Mouse (Mus musculus) neural tube, embryonic 15.5 days (tissue): ENCODE measurements around the gene Swt1. TPM values are rescaled to one million over a fixed set of nuclear protein-coding genes. Genes with fewer than 3 reads are reported as not detected.

Experiments used
- ATAC-seq: fragments of 200-750 bp; cut with Nextera tagmentation; 2 replicates; pipeline ENCODE4 v1.8.0; 2017; ENCODE audit warnings: mild to moderate bottlenecking, moderate TSS enrichment, moderate library complexity; ENCODE audit not compliant: low FRiP score
- H3K27ac ChIP-seq: fragments of 300-500 bp; sonication (generic); replicated peaks from 2 replicates; pipeline ENCODE4 v1.5.1; 2015; ENCODE audit warnings: mild to moderate bottlenecking, inconsistent platforms
- H3K27me3 ChIP-seq: fragments of 300-500 bp; sonication (generic); replicated peaks from 2 replicates; pipeline ENCODE4 v1.6.1; 2015; ENCODE audit warnings: inconsistent platforms
- H3K36me3 ChIP-seq: fragments of 300-500 bp; sonication (generic); 2 replicates; pipeline ENCODE4 v1.6.1; 2015; ENCODE audit warnings: inconsistent platforms
- H3K4me1 ChIP-seq: fragments of 300-500 bp; sonication (generic); 2 replicates; pipeline ENCODE4 v1.6.1; 2015; ENCODE audit warnings: inconsistent platforms
- H3K4me2 ChIP-seq: fragments of 300-500 bp; sonication (generic); 2 replicates; pipeline ENCODE4 v1.6.1; 2015; ENCODE audit warnings: inconsistent platforms, mild to moderate bottlenecking, moderate library complexity
- H3K4me3 ChIP-seq: fragments of 300-500 bp; sonication (generic); replicated peaks from 2 replicates; pipeline ENCODE4 v1.5.1; 2015; ENCODE audit warnings: mild to moderate bottlenecking, inconsistent platforms
- H3K9ac ChIP-seq: fragments of 300-500 bp; sonication (generic); replicated peaks from 2 replicates; pipeline ENCODE4 v1.6.1; 2015; ENCODE audit warnings: mild to moderate bottlenecking, inconsistent platforms
- H3K9me3 ChIP-seq: fragments of 300-500 bp; sonication (generic); replicated peaks from 2 replicates; pipeline ENCODE4 v1.6.1; 2016; ENCODE audit warnings: inconsistent platforms
- WGBS: fragments of 180-500 bp; shearing (Covaris S2); methylation state at CpG from one replicate; pipeline ENCODE4 v1.1.7; 2015; ENCODE audit warnings: mixed read lengths; 5-methylcytosine and 5-hydroxymethylcytosine counted together
- microRNA-seq: library from miRNA; unstranded; fragments of <30 nt; microRNA quantifications from one replicate; pipeline ENCODE4, GENCODE M21; 2017
- polyA plus RNA-seq: library from polyadenylated mRNA; unstranded; fragments of >200 nt; fragmentation: Nextera tagmentation; extraction: Ambion mirVana; gene quantifications from 2 replicates; pipeline ENCODE4 v1.2.1, GENCODE M21; 2015

The Swt1 gene
- polyA plus RNA-seq, 1 experiment from 2014 or later = 15.1 TPM

DNA sequence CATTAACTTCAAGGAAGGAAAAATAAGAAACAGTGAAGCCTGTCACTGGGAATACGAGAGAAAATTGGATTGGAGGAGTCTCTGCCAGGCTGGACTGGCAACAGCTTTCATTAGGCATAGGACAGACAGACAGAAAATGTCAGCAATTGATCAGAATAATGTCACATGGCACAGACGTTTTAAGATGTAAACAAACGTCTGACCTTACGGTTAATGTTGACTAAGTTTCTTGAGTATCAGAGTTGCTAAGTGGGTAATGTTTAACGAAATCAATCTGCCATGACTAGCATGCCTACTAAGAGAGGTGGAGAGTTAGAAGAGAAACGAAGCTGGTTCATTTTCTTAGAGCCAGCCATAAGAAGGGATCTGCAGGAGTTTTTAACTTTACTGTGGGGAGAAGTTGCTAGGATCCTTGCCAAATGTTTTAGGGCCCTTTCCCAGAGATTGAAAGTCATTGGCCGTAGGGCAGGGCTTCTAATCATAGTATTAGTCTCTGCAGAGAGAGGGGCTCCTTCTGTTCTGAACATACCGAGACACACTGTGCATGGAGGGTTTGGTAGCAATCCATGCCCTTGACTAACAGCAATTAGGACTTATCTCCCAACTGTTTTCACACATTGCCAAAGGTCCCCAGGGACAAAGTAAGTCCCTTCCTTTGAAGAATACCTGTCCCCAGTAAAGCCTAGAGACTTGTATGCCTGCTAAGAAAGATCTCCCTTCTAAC lies 86.8 kb downstream of the Swt1 start:
- no peaks in the 10 kb centered on the region for H3K27me3 ChIP-seq
- no peak overlapping the region for H3K4me3 ChIP-seq
- H3K36me3 ChIP-seq = no peaks in the 10 kb centered on the region
- no peak overlapping the region for H3K9ac ChIP-seq
- H3K27ac ChIP-seq = no peak overlapping the region
- no peak for ATAC-seq
- 74% methylated on average over 8 of the region's 8 CpGs for WGBS
- peaks cover 25% of the 10 kb centered on the region for H3K4me1 ChIP-seq
- H3K4me2 ChIP-seq = no peak overlapping the region
- H3K9me3 ChIP-seq = no peaks in the 10 kb centered on the region

DNA sequence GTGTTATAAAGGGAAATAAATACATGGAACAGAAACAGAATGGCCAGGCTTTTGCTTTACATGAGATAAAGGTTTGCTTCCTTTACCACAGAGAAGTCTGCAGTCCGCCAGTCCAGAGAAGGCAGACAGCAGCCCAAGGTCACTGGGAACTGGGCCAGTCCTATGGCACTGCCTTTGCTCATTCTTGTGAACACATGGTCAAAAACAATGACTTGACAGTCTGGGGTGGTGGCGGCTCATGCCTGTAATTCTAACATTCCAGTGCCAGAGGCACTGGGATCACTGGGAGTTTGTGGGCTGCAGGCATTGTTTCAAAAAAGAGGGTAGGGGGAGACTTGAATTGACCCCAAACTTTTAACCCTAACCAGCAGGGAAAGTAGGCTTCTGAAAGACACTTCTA lies 89.3 kb downstream of the Swt1 start:
- Histone ChIP-seq H3K4me3 (no peak overlapping the region), H3K36me3 (no peaks in the 10 kb centered on the region), H3K27ac (no peak overlapping the region), H3K4me2 (no peak overlapping the region), H3K9me3 (no peaks in the 10 kb centered on the region), H3K4me1 (peaks cover 16% of the 10 kb centered on the region), H3K27me3 (no peaks in the 10 kb centered on the region), H3K9ac (no peak overlapping the region)
- 35% methylated on average over 2 of the region's 2 CpGs for WGBS
- no peak for ATAC-seq

DNA sequence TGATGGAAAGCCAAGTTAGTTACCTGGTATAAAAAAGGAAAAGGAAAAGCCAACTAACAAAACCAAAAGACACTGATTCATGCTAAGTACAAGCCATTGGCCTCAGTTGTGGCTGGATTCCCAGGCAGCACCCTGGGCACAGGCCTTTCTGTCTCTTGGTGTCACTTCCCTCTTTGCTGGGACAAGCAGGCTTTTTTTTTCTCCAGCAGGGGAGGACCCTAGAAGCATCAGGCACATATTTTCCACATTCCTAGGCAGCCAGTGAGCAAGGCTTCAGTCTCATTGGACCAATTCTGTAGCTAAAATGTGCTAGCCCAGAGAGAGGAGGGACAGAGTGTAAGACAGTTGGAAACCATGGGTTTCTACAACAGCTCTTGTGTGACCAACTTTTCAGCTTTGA lies 90.0 kb downstream of the Swt1 start:
- Histone ChIP-seq H3K4me3 (no peak overlapping the region), H3K9ac (no peak overlapping the region), H3K27ac (no peak overlapping the region), H3K36me3 (no peaks in the 10 kb centered on the region), H3K4me2 (no peak overlapping the region), H3K4me1 (peaks cover 9% of the 10 kb centered on the region), H3K9me3 (no peaks in the 10 kb centered on the region), H3K27me3 (no peaks in the 10 kb centered on the region)
- no peak for ATAC-seq

DNA sequence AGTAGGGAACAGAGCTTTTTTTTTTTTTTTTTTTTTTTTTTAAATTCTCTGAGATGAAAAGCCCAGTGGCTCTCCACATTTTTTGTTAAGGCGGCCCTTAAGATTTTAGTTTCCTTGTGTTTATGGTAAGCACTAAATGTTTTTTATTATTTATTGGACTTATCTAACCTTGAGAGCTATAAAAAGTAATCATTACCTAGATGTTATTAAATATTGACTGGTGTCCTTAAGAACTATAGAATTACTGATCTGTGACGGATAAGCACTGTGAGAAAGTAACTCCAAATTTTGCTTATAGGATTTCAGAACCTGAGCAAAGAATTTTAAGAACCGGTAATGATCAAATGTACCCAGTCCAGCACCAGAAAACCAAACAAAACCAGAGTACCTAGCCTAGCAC lies 95.4 kb downstream of the Swt1 start:
- WGBS = 91% methylated on average over 3 of the region's 3 CpGs
- Histone ChIP-seq H3K4me3 (no peak overlapping the region), H3K27ac (no peak overlapping the region), H3K36me3 (no peaks in the 10 kb centered on the region), H3K9ac (no peak overlapping the region), H3K9me3 (no peaks in the 10 kb centered on the region), H3K4me1 (no peaks in the 10 kb centered on the region), H3K27me3 (no peaks in the 10 kb centered on the region), H3K4me2 (no peak overlapping the region)
- no peak for ATAC-seq

DNA sequence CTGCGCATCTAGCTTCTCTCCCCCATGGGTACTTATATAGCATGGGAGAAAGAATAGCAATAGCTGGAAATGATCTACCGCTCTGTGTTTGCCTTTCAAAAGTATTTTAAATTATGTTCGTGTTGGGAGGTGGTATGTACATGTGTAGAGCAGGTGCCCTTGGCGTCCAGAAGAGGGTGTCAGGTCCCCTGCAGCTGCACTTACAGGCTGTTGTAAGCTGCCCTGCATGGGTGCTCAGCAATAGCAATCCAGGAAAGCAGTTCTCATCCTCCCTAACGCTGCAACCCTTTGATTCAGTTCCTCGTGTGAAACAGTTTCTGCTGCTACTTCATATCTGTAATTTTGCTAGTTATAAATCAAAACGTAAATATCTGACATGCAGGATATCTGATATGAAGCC lies 98.7 kb downstream of the Swt1 start:
- Histone ChIP-seq H3K4me1 (no peaks in the 10 kb centered on the region), H3K36me3 (no peaks in the 10 kb centered on the region), H3K9ac (no peak overlapping the region), H3K27me3 (no peaks in the 10 kb centered on the region), H3K27ac (no peak overlapping the region), H3K4me2 (no peak overlapping the region), H3K4me3 (no peak overlapping the region), H3K9me3 (no peaks in the 10 kb centered on the region)
- WGBS = 87% methylated on average over 7 of the region's 7 CpGs
- no peak for ATAC-seq

DNA sequence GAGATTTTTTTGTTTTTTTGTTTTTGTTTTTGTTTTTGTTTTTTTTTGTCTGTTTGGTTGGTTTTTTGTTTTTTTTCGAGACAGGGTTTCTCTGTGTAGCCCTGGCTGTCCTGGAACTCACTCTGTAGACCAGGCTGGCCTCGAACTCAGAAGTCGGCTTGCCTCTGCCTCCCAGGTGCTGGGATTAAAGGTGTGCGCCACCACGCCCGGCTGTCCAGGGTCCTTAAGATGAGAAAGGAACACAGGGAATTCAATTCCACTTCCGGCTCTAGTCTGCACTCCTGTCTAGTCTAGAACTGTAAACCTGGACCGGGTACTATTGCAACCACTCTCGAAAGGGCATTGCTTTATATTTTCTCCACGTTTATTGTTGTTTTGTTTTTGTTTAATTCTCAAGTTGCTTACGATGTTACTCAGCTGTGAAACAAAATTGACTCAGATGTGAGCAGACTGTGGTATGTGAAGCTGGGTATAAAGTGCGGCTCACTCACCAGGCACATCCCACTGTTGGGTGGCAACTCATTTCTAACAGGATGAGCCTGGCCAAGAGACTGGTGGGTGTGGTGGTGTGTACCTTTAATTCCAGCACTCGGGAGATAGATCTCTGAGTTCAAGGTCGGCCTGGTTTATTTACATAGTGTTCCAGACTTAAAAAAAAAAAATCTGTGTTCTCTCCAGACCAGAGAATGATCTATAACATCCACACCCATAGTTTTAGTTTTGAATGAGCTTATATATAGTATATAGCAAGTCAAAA lies 99.7 kb downstream of the Swt1 start:
- Histone ChIP-seq H3K9ac (no peak overlapping the region), H3K4me3 (no peak overlapping the region), H3K4me2 (no peak overlapping the region), H3K27me3 (no peaks in the 10 kb centered on the region), H3K36me3 (no peaks in the 10 kb centered on the region), H3K27ac (no peak overlapping the region), H3K9me3 (no peaks in the 10 kb centered on the region), H3K4me1 (no peaks in the 10 kb centered on the region)
- 90% methylated on average over 14 of the region's 14 CpGs for WGBS
- no peak for ATAC-seq

DNA sequence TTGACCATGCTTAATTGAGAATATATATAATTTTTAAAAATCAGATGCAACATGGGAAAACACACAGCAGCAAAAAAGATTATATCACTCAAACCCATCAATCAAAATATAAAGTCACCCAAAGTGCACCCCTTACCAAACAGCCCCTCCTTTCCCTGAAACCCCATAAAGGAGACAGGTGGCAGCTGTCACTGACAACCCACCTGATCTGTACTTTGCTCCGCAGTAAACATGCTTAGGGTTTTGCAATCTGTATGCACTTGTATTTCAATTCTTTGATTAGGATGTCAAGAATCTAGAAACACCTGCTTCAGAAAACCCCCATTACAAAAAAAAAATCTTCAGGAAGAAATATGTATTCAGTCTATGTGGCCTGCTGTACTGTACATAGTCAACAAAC lies 102.9 kb downstream of the Swt1 start:
- no peaks in the 10 kb centered on the region for H3K27me3 ChIP-seq
- 83% methylated on average over 1 of the region's 1 CpGs for WGBS
- ATAC-seq = no peak

DNA sequence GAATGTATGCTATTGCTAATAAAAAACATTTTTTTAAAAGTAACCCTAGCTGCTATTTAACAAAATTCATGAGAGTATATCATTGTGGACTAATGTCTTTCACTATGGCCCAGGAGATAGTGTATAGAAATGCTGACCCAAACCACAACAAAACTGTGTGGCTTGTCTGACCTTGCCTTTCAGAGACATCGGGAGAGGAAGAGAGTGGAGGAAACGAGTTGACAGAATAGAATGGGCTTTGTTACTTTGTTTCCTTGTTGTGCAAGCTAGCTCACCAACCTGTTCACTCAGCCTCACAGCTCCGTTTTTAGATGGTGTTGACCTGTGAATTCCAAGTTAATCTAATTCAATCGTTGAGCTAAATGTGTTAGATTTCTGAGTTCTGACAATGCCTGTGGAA lies 107.8 kb downstream of the Swt1 start:
- WGBS = 72% methylated on average over 4 of the region's 4 CpGs
- H3K27me3 ChIP-seq = no peaks in the 10 kb centered on the region
- H3K36me3 ChIP-seq = no peaks in the 10 kb centered on the region
- H3K9ac ChIP-seq = no peak overlapping the region
- no peak overlapping the region for H3K4me2 ChIP-seq
- ATAC-seq = no peak
- H3K4me1 ChIP-seq = no peaks in the 10 kb centered on the region
- no peaks in the 10 kb centered on the region for H3K9me3 ChIP-seq
- H3K27ac ChIP-seq = no peak overlapping the region
- H3K4me3 ChIP-seq = no peak overlapping the region

More for the DNA sequence above, 102.9 kb downstream of the Swt1 start:
- Histone ChIP-seq H3K4me1 (no peaks in the 10 kb centered on the region), H3K27ac (no peak overlapping the region), H3K9me3 (no peaks in the 10 kb centered on the region), H3K9ac (no peak overlapping the region), H3K4me2 (no peak overlapping the region), H3K4me3 (no peak overlapping the region), H3K36me3 (no peaks in the 10 kb centered on the region)

DNA sequence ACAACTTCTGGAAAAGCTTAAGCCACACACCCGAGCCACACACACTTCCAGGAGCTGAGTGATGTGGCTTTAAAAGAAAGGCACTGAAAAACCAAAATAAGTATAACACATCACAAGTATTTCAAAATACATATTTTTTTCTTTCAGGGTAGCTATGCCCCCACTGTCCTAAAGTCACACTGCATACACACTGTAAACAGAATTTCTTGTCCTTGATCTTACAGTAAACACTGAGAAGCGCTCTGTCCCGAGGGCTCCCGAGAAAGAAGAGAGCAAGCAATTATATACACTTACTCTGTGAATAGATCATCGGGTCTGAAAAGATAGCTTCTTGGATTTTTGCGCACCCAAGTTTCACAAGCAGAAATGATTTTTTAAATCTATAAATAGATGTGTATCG lies 109.0 kb downstream of the Swt1 start:
- Histone ChIP-seq H3K4me2 (no peak overlapping the region), H3K27me3 (no peaks in the 10 kb centered on the region), H3K4me1 (no peaks in the 10 kb centered on the region), H3K36me3 (no peaks in the 10 kb centered on the region), H3K9ac (no peak overlapping the region), H3K27ac (no peak overlapping the region), H3K9me3 (no peaks in the 10 kb centered on the region), H3K4me3 (no peak overlapping the region)
- 88% methylated on average over 7 of the region's 7 CpGs for WGBS
- ATAC-seq = no peak

Small RNA genes lying within 50 kb of the gene (microRNA-seq; reads per million reads assigned to microRNA genes)
- 1.4 reads per million for gene Mir7682

Other genes starting within 250 kb of the Swt1 start
- gene Gm47985, start 245.9 kb downstream of the Swt1 start, polyA plus RNA-seq = 0.24 TPM in 1 of 2 replicates, not detected in the other
- gene Gm8947, start 236.1 kb downstream of the Swt1 start, polyA plus RNA-seq = not detected in 2 replicates
- gene Gm47995, start 230.0 kb downstream of the Swt1 start, polyA plus RNA-seq = not detected in 2 replicates
- gene 3110040M04Rik, start 224.3 kb downstream of the Swt1 start, polyA plus RNA-seq = not detected in 2 replicates
- gene Gm47996, start 218.3 kb downstream of the Swt1 start, polyA plus RNA-seq = not detected in 2 replicates
- gene Ivns1abp, start 84.0 kb downstream of the Swt1 start, polyA plus RNA-seq = 205 and 214 TPM in 2 replicates
- 46.8 and 47.1 TPM in 2 replicates for gene Trmt1l, start 87 bp upstream of the Swt1 start, polyA plus RNA-seq
- gene Rnf2, start 72.5 kb upstream of the Swt1 start, polyA plus RNA-seq = 91.4 and 93.0 TPM in 2 replicates
- 3.6 and 5.4 TPM in 2 replicates for gene Fam129a, start 142.7 kb upstream of the Swt1 start, polyA plus RNA-seq